Comparison of ENCODE assay signal across 8 mouse cellular contexts in the genomic region with DNA sequence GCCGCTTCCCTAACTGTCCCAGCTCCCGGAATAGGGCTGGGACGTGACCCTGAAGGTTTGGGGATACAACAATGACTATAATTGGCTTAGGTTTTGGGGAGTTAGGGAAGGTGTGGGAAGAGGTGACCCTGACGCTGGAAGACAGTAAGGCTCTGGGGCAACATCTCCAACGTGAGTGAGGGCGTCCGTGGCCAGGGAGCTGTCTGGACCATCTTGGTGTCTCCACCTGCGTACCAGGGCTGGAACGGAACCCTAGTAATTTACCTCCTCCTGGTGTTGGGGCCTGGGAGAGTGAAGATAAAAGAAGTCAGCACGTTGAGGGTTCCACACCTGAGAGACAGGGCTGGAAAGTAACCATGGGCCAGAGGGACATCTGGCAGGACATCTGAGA. TPM values are rescaled to one million over a fixed set of nuclear protein-coding genes. Genes with fewer than 3 reads are reported as not detected.
DNase-seq lines count a peak whose midpoint lies in the region; ATAC-seq and TF ChIP-seq lines count a peak whose summit lies in the region.

No protein-coding gene starts in this region.

- TF ChIP-seq EP300 in heart, postnatal 0 days (IDR thresholded peaks at IDR 0.05; ENCODE audit: low read depth) = no peak

- H3K9ac ChIP-seq in heart, postnatal 0 days (replicated peaks; ENCODE audit: low read depth, low read length) = peak overlapping the region; percentile 88
- H3K9ac ChIP-seq in hindbrain, embryonic 12.5 days = peak overlapping the region; percentile 84
- H3K9ac ChIP-seq in midbrain, embryonic 11.5 days (ENCODE audit: low read length) = peak overlapping the region; percentile 72

- no peak for TF ChIP-seq CTCF in heart, postnatal 0 days (IDR thresholded peaks at IDR 0.05; ENCODE audit: low read depth)

- H3K4me3 ChIP-seq in heart, postnatal 0 days (ENCODE audit: low read depth, low read length) = peak overlapping the region; percentile 79
- H3K4me3 ChIP-seq in brown adipose tissue, adult 24 weeks (ENCODE audit: insufficient read depth, low read depth, low read length) = peak overlapping the region; percentile 97
- H3K4me3 ChIP-seq in hindbrain, embryonic 12.5 days = peak overlapping the region; percentile 76
- H3K4me3 ChIP-seq in midbrain, embryonic 11.5 days (ENCODE audit: low read depth, low read length) = peak overlapping the region; percentile 52

- no peaks in the 10 kb centered on the region for H3K27me3 ChIP-seq in heart, postnatal 0 days (ENCODE audit: control insufficient read depth, insufficient read depth, low read length)
- H3K27me3 ChIP-seq in hindbrain, embryonic 12.5 days = no peaks in the 10 kb centered on the region
- H3K27me3 ChIP-seq in midbrain, embryonic 11.5 days (ENCODE audit: control insufficient read depth, insufficient read depth, low read length) = no peaks in the 10 kb centered on the region

- H3K4me2 ChIP-seq in heart, postnatal 0 days (ENCODE audit: low read depth, low read length) = peak overlapping the region; percentile 67
- H3K4me2 ChIP-seq in hindbrain, embryonic 12.5 days (replicated peaks) = peak overlapping the region; percentile 93
- H3K4me2 ChIP-seq in midbrain, embryonic 11.5 days = peak overlapping the region; percentile 99

- no peaks in the 10 kb centered on the region for H3K9me3 ChIP-seq in heart, postnatal 0 days (replicated peaks; ENCODE audit: control insufficient read depth, low read length)
- no peaks in the 10 kb centered on the region for H3K9me3 ChIP-seq in hindbrain, embryonic 12.5 days (replicated peaks)
- no peaks in the 10 kb centered on the region for H3K9me3 ChIP-seq in midbrain, embryonic 11.5 days (ENCODE audit: control insufficient read depth, low read length)

- ATAC-seq in heart, postnatal 0 days (ENCODE audit: insufficient read depth, low read depth) = no peak
- ATAC-seq in hindbrain, embryonic 12.5 days (ENCODE audit: low FRiP score) = no peak
- ATAC-seq in midbrain, embryonic 11.5 days (ENCODE audit: low FRiP score) = 0 out of 2 replicates have a peak, but pooled peaks have one; percentile 0

- peaks cover 8% of the 10 kb centered on the region for H3K36me3 ChIP-seq in heart, postnatal 0 days (replicated peaks; ENCODE audit: control insufficient read depth, insufficient read depth, low read length)
- peaks cover 22% of the 10 kb centered on the region for H3K36me3 ChIP-seq in hindbrain, embryonic 12.5 days
- peaks cover 6% of the 10 kb centered on the region; the same call in 1 of the 2 replicates for H3K36me3 ChIP-seq in midbrain, embryonic 11.5 days (ENCODE audit: control insufficient read depth, insufficient read depth, low read length)

- peak overlapping the region; percentile 83 for H3K27ac ChIP-seq in heart, postnatal 0 days (ENCODE audit: low read depth)
- H3K27ac ChIP-seq in brown adipose tissue, adult 24 weeks (replicated peaks; ENCODE audit: low read depth, low read length) = peak overlapping the region; percentile 89
- peak overlapping the region; percentile 84 for H3K27ac ChIP-seq in hindbrain, embryonic 12.5 days
- H3K27ac ChIP-seq in midbrain, embryonic 11.5 days (ENCODE audit: low read depth, low read length) = peak overlapping the region; percentile 8; the same call in 1 of the 2 replicates

- under 1% methylated on average over 10 of the region's 10 CpGs for WGBS in heart, postnatal 0 days
- 5% methylated on average over 10 of the region's 10 CpGs for WGBS in hindbrain, embryonic 12.5 days
- WGBS in midbrain, embryonic 11.5 days = 6% methylated on average over 10 of the region's 10 CpGs

- H3K4me1 ChIP-seq in heart, postnatal 0 days (ENCODE audit: control insufficient read depth, insufficient read depth) = peaks cover 53% of the 10 kb centered on the region
- peaks cover 30% of the 10 kb centered on the region for H3K4me1 ChIP-seq in brown adipose tissue, adult 24 weeks (ENCODE audit: control insufficient read depth, insufficient read depth, insufficient read length, low read length)
- H3K4me1 ChIP-seq in hindbrain, embryonic 12.5 days = peaks cover 32% of the 10 kb centered on the region
- H3K4me1 ChIP-seq in midbrain, embryonic 11.5 days (ENCODE audit: control insufficient read depth, insufficient read depth, low read length) = peaks cover 21% of the 10 kb centered on the region

- intact Hi-C loops in heart, postnatal 36 days (cut with DNase I) = no loop called here

- DNase-seq in heart, postnatal 0 days (ENCODE audit: low spot score) = no peak
- no peak for DNase-seq in heart, postnatal 36 days
- no peak for DNase-seq in midbrain, embryonic 11.5 days (ENCODE audit: low spot score, missing footprints)
- no peak for DNase-seq in right cerebral cortex, adult 18-20 months
- DNase-seq in adrenal gland, adult 18-20 months (ENCODE audit: low spot score in 2 of 2) = no peak
- no peak for DNase-seq in left cerebral cortex, adult 18-20 months (ENCODE audit: low spot score in 2 of 2)

RNA-seq across cellular contexts. Expression of a gene that starts 0.7 kb away (rescaled TPM):
- 1,449 and 1,606 TPM in 2 replicates for total RNA-seq in heart, postnatal 0 days (2014; rRNA removed; ENCODE audit: low replicate concordance)
- polyA plus RNA-seq in heart, postnatal 0 days (2015; fragmentation: Nextera tagmentation; extraction: Ambion mirVana) = 1,256 and 1,260 TPM in 2 replicates
- 1,000 to 10,000 TPM; 1,389 to 1,395 TPM for total RNA-seq in heart, postnatal 36 days (2021)
- 495 and 669 TPM in 2 replicates for polyA plus RNA-seq in brown adipose tissue, adult 24 weeks (2012; ENCODE audit: insufficient read depth, insufficient read length, missing spikeins)
- 658 and 661 TPM in 2 replicates for polyA plus RNA-seq in hindbrain, embryonic 12.5 days (2016; fragmentation: Nextera tagmentation; extraction: Ambion mirVana)
- polyA plus RNA-seq in midbrain, embryonic 11.5 days (2014; fragmentation: Nextera tagmentation; extraction: Ambion mirVana) = 576 and 580 TPM in 2 replicates
- 100 to 1,000 TPM; 618 to 637 TPM for total RNA-seq in adrenal gland, adult 18-20 months (2021)
- 100 to 1,000 TPM; 566 to 614 TPM for total RNA-seq in left cerebral cortex, adult 18-20 months (2021)

RNA-seq across cellular contexts. Expression of a gene that starts 11.5 kb away (rescaled TPM):
- total RNA-seq in heart, postnatal 0 days (2014; rRNA removed; ENCODE audit: low replicate concordance) = 3.5 and 5.5 TPM in 2 replicates
- polyA plus RNA-seq in heart, postnatal 0 days (2015; fragmentation: Nextera tagmentation; extraction: Ambion mirVana) = 0.40 and 0.45 TPM in 2 replicates
- total RNA-seq in heart, postnatal 36 days (2021) = 10 to 100 TPM; 20.0 to 26.8 TPM
- 0.52 TPM in 1 of 2 replicates, not detected in the other for polyA plus RNA-seq in brown adipose tissue, adult 24 weeks (2012; ENCODE audit: insufficient read depth, insufficient read length, missing spikeins)
- polyA plus RNA-seq in hindbrain, embryonic 12.5 days (2016; fragmentation: Nextera tagmentation; extraction: Ambion mirVana) = 0.45 and 0.48 TPM in 2 replicates
- polyA plus RNA-seq in midbrain, embryonic 11.5 days (2014; fragmentation: Nextera tagmentation; extraction: Ambion mirVana) = 0.22 TPM in 2 replicates
- 1 to 10 TPM; 6.1 to 9.4 TPM for total RNA-seq in adrenal gland, adult 18-20 months (2021)
- 100 to 1,000 TPM; 142 to 157 TPM for total RNA-seq in left cerebral cortex, adult 18-20 months (2021)

RNA-seq across cellular contexts. Expression of a gene that starts 16.1 kb away (rescaled TPM):
- total RNA-seq in heart, postnatal 0 days (2014; rRNA removed; ENCODE audit: low replicate concordance) = 2.4 and 2.5 TPM in 2 replicates
- polyA plus RNA-seq in heart, postnatal 0 days (2015; fragmentation: Nextera tagmentation; extraction: Ambion mirVana) = 2.1 and 2.8 TPM in 2 replicates
- 1 to 10 TPM; 6.5 to 8.4 TPM for total RNA-seq in heart, postnatal 36 days (2021)
- polyA plus RNA-seq in brown adipose tissue, adult 24 weeks (2012; ENCODE audit: insufficient read depth, insufficient read length, missing spikeins) = not detected in 2 replicates
- 1.2 and 1.3 TPM in 2 replicates for polyA plus RNA-seq in hindbrain, embryonic 12.5 days (2016; fragmentation: Nextera tagmentation; extraction: Ambion mirVana)
- 0.27 and 0.58 TPM in 2 replicates for polyA plus RNA-seq in midbrain, embryonic 11.5 days (2014; fragmentation: Nextera tagmentation; extraction: Ambion mirVana)
- 1 to 10 TPM; 1.2 to 1.3 TPM for total RNA-seq in adrenal gland, adult 18-20 months (2021)
- 1 to 10 TPM; 2.7 to 3.2 TPM for total RNA-seq in left cerebral cortex, adult 18-20 months (2021)

RNA-seq across cellular contexts. Expression of a gene that starts 23.0 kb away (rescaled TPM):
- total RNA-seq in heart, postnatal 0 days (2014; rRNA removed; ENCODE audit: low replicate concordance) = 162 and 183 TPM in 2 replicates
- polyA plus RNA-seq in heart, postnatal 0 days (2015; fragmentation: Nextera tagmentation; extraction: Ambion mirVana) = 115 and 120 TPM in 2 replicates
- total RNA-seq in heart, postnatal 36 days (2021) = 100 to 1,000 TPM; 178 to 198 TPM
- 181 and 274 TPM in 2 replicates for polyA plus RNA-seq in brown adipose tissue, adult 24 weeks (2012; ENCODE audit: insufficient read depth, insufficient read length, missing spikeins)
- polyA plus RNA-seq in hindbrain, embryonic 12.5 days (2016; fragmentation: Nextera tagmentation; extraction: Ambion mirVana) = 121 and 124 TPM in 2 replicates
- polyA plus RNA-seq in midbrain, embryonic 11.5 days (2014; fragmentation: Nextera tagmentation; extraction: Ambion mirVana) = 149 and 178 TPM in 2 replicates
- 100 to 1,000 TPM in 1 of 2 experiments, 10 to 100 TPM in 1; 87.6 to 120 TPM for total RNA-seq in adrenal gland, adult 18-20 months (2021)
- total RNA-seq in left cerebral cortex, adult 18-20 months (2021) = 10 to 100 TPM; 75.4 to 77.5 TPM

RNA-seq across cellular contexts. Expression of a gene that starts 35.8 kb away (rescaled TPM):
- total RNA-seq in heart, postnatal 0 days (2014; rRNA removed; ENCODE audit: low replicate concordance) = 19.7 and 28.3 TPM in 2 replicates
- polyA plus RNA-seq in heart, postnatal 0 days (2015; fragmentation: Nextera tagmentation; extraction: Ambion mirVana) = 43.6 and 45.3 TPM in 2 replicates
- total RNA-seq in heart, postnatal 36 days (2021) = 10 to 100 TPM; 18.1 to 19.9 TPM
- 17.0 and 17.6 TPM in 2 replicates for polyA plus RNA-seq in brown adipose tissue, adult 24 weeks (2012; ENCODE audit: insufficient read depth, insufficient read length, missing spikeins)
- polyA plus RNA-seq in hindbrain, embryonic 12.5 days (2016; fragmentation: Nextera tagmentation; extraction: Ambion mirVana) = 68.1 and 69.4 TPM in 2 replicates
- 65.5 and 69.6 TPM in 2 replicates for polyA plus RNA-seq in midbrain, embryonic 11.5 days (2014; fragmentation: Nextera tagmentation; extraction: Ambion mirVana)
- 10 to 100 TPM; 29.6 to 34.4 TPM for total RNA-seq in adrenal gland, adult 18-20 months (2021)
- total RNA-seq in left cerebral cortex, adult 18-20 months (2021) = 10 to 100 TPM; 69.8 to 77.1 TPM

Comparison
In these comparisons a context has a peak if more than half of its experiments do, and no peak if none do; other contexts are left out.
1. H3K27ac ChIP-seq: peak in every context shown above with its lines; median percentile 89 in brown adipose tissue, adult 24 weeks; 84 in hindbrain, embryonic 12.5 days; 83 in heart, postnatal 0 days; 8 in midbrain, embryonic 11.5 days.
2. RNA of a gene that starts 11.5 kb away (total RNA-seq): 142 to 157 TPM in left cerebral cortex, adult 18-20 months; 20.0 to 26.8 TPM in heart, postnatal 36 days, 6.1 to 9.4 TPM in adrenal gland, adult 18-20 months and 3.5 to 5.5 TPM in heart, postnatal 0 days; every median in the first group is over 4 times any median in the second.
3. Peak in every context shown above with its lines, with median percentiles within 50 percentile points of each other: H3K4me2 ChIP-seq, H3K4me3 ChIP-seq and H3K9ac ChIP-seq.